Mouse (Mus musculus) retina, postnatal 1 day (tissue): ENCODE results near the gene Psme4.
"Not testable (repeated sequence)": the region's sequence is repeated elsewhere in the genome, so short reads cannot be mapped to it uniquely, and the experiment has no call there.

ENCODE experiments used
- DNase-seq: peaks from one replicate; pipeline ENCODE4 v3.0.0-alpha.2; 2012

The Psme4 gene

DNA sequence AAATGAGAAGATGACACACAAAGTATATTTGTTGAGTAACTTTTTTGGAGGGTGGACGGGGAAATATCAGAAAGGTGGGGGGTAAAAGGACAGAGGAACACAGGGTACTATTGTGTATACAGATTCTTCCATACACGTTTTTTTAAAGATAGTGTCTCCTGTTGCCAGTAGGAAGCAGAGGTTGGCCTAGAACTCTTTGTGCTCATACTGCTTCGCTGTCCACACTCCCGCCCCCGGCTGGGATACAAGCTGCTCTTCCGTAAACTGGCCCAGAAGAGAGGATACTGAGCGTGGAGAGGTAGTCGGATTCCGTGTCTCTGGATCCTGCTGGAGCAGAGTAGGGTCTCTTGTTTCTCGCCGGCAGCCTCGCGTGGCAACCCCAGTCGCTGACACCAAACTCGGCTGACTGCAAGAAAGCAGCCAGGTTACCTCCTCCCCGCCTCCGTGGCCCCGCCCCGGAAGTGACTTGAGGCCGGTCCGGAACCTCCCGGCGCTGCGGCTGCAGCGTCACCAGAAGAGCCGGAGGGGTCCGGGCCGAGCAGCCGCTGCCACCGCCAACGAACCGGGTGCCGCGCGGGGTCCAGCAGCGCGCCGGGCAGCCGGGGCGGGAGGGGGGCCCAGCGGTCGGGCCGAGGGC is at the start of gene Psme4:
Gene Psme4, plus strand, starts transcription at position 460 of the 637 bp plus-strand sequence.
- DNase-seq, result peak; percentile 96

DNA sequence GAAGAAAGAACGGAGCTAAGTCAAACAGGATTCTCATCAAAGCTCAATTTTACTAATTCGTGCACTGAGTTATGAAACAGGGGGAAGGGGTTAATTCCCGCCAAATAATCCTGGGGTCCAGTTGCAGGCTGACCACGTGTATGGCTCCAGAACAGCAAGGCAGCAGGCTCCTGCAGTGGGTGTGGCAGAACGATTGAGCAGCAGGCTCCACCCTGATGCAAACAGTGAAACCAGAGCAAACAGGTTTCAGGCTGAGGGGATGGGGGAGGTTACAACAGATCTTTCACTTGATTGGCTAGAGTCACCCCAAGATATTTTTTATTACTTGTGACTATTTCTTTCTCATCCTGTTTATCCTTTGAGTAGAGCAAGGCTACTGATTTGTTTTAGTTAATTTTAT is 48.1 kb upstream of the Psme4 start:
- no peak for DNase-seq

DNA sequence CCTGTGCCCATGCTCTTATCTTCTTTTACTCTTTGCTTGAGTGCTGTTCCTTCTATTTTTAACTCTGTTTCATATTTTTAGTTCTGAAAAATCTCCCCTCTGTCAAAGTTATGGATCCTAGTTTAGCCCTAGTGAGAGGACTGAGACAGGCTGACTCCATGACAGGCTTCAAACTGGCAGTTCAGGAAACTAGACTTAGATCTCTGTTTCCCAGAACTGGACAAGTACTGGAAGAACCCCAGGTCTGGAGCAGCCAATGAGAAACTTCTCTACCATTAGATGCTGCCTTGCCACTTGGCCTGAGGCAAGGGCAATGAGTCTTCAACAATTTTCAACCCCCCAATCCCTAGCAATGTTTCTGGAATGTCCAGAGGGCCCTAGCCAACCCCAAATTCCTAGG is 40.8 kb upstream of the Psme4 start:
- DNase-seq, result no peak

DNA sequence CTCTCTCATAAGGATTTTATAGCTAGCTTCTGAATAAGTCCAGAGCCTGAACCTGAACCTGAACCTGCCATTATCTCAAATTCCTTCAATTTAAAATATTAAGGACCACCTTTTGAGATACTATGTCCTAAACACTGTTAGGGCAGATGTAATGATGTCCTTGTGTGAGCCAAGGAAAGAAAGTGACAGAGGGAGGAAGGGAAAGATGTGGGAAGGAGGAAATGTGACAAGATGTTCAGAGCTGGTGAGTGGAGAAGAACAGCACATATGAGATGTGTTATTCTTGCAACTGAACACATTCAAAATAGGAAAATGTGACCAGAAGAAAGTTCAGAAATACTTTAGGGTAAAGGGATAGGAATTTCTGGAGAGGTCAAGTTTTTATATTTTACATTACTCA is 38.1 kb upstream of the Psme4 start:
- DNase-seq, result no peak

DNA sequence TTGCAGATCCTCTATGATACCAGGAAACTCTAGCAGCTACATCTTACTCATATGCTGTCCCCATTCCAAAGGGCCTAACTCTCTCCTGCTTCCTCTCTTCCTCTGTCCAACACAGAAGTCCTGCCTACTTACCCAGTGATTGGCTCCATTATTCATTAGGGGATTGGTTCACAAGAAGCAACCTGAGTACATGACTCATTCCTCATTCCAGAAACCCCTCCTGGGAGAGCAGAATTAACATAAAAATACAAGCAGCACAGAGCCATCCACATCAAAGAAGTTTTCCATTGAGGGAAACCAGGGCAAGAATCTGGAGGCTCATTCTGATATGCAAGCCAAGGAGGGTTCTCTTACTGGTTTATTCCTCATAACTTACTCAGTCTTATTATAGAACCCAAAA is 27.5 kb upstream of the Psme4 start:
- DNase-seq, result no peak

DNA sequence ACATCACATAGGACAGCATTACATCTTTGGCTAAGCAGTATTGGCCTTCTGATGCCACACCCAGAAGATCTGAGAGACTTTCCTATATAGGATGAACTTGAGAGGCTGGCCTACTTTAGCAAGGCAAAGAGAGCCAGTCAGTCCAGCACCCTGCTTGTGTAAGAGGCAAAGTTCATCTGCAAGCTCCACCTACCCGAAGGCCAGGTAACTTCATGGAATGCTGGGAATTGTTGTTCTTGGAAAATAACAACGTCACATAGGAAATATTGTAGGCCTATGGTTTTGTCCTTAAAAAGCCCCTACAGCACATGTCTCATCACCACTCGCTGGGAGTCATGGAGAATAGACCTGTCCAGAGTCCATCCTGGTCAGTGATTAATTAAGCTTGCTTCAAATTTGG is 22.6 kb upstream of the Psme4 start:
- DNase-seq, result no peak

DNA sequence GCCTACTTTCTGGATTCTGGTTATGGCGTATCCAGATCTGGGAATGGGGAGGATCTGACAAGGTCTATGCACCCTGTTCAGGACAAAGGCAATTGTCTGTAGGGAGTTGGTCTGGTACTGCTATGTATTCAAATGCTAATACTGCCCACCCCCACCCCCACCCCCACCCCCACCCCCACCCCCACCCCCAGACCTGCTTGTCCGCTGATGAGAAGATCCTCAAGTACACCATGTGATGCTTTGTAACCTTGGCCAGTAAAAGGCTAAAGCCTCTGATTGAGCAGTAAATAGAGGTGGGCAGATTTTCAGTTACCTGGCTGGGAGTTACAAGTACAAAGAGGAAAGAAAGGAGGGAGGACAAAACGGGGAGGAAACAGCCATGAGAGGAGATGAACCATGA is 21.9 kb upstream of the Psme4 start:
- DNase-seq, result no peak

DNA sequence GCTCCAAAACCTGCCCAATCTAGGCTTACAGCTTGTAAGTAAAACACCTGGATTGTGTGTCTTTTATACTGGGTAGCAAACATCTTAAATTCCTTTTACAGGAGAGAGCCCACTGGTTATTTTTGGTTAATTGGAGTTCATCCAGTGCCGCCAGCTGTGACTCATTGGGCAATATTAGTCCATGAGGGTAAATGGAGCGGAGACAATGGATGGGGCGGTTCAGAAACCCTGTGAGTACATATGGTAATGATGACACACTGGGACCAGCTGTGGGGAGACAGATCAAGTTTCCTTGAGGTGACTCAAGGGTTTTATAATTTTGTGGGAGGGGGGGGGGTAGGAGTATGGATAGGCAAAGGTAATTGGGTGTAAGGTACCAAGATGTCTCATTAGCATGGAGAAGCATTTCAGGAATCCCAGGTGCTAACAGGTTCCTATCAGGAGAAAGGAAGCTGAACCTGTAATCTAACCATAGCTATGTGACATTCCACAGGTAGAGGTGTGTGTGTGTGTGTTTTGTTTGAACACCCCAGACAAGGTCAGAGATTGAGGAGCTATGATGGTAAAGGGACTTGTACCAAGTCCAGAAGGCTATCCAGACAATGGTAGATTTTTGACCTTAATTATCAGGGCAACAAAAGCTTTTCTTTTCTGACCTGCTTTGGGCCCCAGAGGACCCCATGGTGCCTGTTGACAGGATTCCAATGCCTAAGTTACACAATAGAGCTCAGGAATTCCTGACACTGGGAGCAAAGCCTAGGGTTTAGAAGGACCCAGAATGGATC is 21.3 kb upstream of the Psme4 start:
- DNase-seq, result peak; percentile 68

DNA sequence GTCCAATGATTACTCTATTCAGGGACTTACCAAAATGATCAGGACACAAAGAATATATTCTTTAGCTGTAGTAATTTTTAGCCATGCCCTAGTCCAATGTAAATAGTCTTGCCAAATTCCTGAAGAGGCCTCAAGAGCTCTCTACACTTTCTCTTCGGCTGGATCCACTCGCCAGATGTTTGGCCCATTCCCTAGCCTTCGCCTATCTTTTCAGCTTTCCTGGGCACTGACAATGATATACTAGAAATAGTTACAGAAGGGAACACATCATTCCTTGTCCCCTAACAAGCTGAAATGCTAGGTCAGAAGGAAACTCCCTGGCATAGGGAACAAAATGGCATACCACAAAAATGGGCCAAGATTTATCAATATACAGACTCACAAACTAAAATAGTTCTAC is 18.6 kb upstream of the Psme4 start:
- no peak for DNase-seq

DNA sequence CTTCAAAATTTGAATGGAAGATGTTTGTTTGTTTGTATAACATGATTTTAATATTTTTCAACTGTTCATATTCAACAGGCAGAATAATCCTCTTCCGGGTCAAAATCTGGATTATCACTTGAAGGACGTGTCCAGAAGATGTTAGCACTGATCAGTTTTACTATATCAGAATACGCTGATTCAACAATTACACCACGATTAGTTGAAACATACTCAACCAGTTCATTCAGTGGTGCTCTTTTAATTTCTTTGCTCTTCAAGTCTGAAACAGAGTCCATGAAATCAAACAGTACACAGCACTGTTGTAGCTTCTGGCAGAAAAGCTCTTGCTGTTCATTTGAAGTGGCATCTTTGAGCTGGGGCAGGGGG is 17.1 kb upstream of the Psme4 start:
- DNase-seq, result not testable (repeated sequence)

DNA sequence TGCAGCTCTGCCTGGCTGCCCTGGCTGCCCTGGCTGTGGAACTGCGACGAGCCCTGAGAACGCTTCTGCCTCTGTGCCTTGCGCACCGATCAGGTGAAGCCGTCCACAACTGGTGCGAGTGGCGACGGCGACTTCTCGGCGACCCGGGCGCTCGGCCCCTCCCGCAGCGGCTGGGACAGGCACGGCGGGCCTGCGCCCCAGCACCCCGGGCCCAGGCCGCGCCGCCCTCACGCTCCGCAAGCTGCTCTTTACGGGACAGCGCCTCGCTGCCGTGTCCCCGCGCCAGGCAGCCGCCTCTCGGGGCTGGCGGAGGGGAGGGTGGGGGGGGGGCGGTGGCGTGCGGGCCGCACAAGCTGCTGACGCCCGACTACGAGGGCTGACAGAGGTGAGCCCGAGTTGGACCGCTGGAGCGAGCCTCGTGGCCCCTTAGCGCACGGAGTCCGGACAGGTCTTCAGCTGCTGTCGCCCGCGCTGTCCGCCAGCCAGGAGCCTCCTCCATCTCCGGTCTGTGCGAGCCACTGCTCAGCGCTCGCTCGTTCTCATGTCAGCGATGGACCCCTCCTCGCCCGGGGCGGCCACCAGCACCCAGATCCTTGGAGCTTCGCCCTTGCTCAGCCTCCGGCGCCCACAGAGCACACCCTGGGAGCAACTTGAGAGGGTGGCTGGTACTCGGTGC is 16.5 kb upstream of the Psme4 start:
- DNase-seq, result peak; percentile 68

DNA sequence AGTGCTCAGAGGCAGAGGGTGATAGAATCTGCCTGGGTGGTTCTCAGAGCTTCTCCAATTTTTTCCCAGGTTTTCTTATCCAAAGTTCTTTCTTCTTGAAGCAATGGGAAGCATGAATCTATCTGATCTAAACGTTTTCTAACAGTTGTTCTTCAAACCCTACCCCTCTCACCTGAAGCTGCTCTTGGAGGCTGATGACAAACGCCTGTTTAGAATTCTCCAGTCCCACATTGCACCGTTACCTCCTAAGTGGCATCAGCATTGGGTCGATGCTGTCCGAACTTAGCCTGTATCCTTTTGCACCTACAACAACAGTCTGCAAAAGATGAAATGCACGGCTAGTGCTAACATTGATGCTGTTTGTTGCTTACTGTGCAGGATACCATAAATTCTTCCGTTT is 10.1 kb upstream of the Psme4 start:
- no peak for DNase-seq

DNA sequence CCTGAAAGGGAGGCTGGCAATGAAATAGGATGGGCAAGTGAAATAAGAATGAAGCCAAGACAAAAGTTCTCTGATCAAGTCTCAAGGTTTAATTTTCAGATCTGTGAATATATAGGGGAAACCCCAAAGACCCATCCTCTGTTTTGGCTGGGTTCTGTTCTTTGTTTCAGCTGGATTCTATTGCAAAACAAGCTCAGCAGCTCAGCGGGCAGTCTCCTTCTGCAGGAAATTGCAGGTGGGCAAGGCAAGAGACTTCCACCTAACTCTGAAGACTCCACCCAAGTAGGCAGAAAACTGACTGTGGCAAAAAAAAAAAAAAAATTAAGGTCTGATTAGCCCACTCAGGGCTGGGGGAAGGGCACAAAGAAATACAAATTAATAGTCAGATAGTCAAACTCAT is 9.6 kb upstream of the Psme4 start:
- no peak for DNase-seq

DNA sequence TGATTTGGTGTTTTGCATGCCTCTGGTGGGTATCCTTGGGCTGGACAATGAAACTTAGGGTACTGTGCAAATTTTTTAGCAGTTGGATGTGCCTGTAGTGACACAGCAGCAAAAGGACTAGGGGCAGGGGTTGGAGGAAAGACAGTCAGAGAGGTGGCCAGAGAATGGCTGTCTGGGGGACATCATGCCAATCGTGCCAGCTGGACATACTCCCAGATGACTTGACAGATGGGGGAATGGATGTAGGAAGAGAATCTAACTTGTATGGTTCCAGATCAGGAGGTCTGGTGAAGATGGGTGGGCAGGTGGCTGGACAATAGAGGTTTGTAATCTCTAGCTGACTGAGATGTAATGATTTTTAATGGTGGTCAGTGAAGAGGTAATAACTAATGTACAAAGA is 6.5 kb upstream of the Psme4 start:
- no peak for DNase-seq

DNA sequence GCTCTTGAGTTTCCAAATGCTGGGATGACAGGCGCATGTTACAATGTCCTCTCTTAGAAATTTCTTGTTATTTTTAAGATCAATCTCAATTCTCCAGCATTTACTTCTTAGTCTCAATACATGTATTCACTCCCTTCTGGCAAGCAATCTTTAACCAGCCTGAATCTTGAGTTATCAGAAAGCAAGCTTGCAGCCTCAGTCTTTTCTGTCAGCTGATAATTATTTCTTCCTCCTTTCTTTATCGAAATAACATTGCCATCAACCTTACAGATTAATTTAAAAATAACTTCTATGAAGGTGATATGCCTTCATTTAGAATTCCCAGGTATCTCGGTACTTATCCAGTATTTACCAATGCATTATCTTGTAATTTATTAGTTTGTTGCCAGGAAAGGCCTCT is 709 bp upstream of the Psme4 start:
- no peak for DNase-seq

DNA sequence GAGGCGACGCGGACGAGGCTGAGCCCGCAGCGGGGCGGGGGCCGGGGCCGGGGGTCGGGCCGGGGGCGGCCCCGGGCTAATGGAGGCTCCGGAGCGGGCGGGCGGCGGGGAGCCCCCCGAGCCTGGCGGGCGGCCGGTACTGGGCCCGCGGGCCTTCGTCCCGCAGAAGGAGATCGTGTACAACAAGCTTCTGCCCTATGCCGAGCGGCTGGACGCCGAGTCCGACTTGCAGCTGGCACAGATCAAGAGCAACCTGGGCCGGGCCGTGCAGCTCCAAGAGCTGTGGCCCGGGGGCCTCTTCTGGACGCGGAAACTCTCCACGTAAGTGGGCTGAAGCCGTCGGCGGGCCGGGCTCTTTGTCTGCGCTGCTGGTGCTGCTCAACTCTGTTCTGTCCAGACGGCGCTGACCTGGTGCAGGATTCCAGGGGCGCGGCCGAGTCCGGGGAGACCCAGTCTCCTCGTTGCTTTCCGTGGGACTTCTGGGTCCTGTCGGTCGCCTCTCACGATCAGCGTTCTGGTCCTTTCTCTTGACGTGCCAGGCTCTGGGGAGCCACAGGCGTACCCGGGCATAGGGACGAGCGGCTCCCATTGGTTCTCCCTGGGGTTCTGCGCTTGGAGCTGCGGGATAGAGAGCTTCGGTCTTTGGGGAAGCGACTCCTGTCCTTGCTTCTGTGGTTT is 517 bp downstream of the Psme4 start:
- DNase-seq, result peak; percentile 72

DNA sequence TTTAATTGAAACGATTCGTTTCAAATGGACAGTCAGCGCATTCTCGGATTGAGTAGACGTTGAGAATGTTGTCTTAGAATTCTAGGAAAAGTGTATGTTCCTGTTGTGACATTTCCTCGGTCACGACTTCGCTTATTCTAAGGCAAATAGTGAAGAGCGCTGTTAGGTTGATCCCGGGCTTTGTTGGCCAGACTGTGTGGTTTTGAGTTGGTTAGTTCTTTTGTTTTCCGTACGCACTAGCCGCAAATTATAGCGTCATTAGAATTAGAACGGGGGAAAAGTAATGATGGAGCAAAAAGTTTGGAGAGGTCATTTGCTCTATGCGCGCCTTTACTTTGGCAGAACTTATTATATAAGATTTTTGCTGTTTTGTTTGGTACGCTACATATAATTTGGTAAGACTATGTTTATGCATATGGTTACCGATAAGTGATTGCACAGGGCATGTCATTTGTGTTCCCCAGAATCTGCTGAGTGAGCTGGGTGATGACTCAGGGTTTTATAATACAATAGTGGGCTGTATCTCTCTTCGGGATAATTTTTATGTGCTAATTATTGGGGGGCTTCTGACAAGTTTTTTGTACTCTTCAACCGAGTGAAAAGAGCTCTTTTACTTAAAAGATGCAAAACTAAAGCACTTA is 1.4 kb downstream of the Psme4 start:
- peak; percentile 15 for DNase-seq

DNA sequence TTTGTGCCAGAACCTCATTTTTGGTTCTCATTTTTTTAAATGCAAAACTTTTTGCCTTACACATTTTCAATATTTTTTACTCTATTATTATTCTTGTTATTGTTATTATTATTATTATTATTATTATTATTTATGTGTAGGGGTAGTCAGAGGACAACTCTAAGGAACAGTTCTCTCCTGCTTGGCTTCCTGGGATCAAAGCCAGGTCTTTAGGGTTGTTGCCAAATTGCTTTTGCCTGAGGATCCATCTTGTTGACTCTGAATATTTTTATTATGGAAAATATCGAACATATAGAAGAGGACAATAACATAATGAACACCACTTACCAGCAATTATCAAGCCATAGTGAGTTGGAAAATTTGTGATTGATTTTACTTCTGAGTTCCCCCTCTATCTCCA is 3.1 kb downstream of the Psme4 start:
- no peak for DNase-seq

DNA sequence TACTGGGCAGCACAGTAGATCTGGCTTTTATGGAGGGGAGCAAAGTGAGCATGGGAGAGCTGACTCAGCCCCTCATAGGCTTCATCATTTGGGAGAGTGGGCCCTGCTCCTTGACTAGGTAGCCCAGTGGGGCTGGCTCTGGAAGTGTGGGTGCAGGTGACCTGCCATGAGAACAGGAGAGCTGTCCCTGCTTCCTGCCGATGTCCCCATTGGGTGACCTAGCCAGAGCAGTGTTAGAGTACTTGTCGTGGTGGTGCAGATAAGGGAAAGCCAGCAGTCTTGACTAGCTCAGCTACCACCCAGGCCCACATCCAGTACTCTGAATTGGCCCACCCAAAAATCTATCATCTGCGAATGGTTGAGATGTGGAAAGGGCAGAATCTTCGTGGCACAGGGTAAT is 6.0 kb downstream of the Psme4 start:
- DNase-seq, result no peak

DNA sequence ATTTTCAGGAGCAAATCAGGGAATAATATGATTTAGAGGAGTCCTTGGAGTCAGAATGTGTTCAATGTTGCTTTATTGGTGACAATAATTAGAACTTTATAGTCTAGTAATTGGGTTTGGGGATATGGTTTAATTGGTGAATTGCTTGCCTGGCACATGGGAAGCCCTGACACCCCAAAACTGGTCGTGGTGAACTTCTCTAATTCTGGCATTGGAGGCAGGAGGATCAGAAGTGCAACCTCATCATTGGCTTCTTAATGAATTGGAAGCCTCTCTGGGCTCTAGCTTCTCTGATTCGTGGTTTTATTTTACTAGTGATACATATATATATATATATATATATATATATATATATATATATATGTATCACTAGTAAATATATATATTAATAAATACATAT is 9.4 kb downstream of the Psme4 start:
- DNase-seq, result no peak

DNA sequence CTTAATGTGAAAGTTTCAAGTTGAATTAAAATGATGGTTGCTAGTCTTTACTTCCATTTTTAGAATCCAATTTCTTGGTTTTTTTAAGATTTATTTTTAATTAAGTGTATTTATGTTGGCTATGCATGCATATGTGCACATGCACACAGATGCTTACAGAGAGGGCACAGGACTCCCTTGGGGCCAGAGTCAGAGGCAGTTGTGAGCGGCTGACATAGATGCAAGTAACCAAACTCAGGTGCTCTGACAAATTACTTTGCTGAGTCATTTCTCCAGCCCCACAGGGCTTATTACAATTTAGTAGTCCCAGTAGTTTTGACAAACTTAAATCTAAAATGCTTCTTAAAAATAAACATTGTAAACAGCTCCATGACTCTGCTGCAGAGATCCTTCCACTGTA is 10.1 kb downstream of the Psme4 start:
- no peak for DNase-seq

DNA sequence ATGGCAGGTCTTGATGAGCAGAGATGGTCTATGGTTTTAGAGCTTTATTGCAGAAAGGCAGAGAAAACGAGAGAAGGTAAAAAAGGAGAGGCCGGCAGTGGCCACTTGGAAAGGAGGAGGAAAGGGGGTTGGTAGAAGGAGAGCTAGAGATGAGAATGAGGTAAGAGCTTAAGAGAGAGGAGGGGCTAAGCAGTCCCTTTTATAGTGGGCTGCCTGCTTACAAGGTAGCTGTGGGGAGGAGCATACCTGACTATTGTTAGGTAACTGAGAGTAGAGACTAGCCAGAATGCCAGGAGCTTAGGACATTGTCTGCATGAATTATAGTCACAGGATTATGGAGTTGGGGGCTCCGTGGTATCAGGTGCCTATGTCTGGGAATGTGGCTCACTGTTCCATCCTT is 14.0 kb downstream of the Psme4 start:
- no peak for DNase-seq
